Mouse (Mus musculus) olfactory bulb, adult 2 months (tissue): ENCODE results near the gene Izumo4. TPM values are rescaled to one million over a fixed set of nuclear protein-coding genes. Genes with fewer than 3 reads are reported as not detected.

Source experiments
- H3K27ac ChIP-seq: fragments of 200-500 bp; 2 replicates; pipeline ENCODE4 v1.5.1; 2012; ENCODE audit warnings: low read depth, low read length; ENCODE audit not compliant: insufficient read depth
- H3K4me1 ChIP-seq: fragments of 200-500 bp; 2 replicates; pipeline ENCODE4 v1.6.1; 2012; ENCODE audit warnings: low read length; ENCODE audit not compliant: control insufficient read depth, insufficient read depth
- H3K4me3 ChIP-seq: fragments of 200-500 bp; 2 replicates; pipeline ENCODE4 v1.5.1; 2012; ENCODE audit warnings: mild to moderate bottlenecking, low read depth, low read length, moderate library complexity; ENCODE audit not compliant: insufficient read depth
- CTCF ChIP-seq: fragments of 200-500 bp; IDR thresholded peaks from 2 replicates; pipeline ENCODE4 v1.5.1; 2012; ENCODE audit warnings: low read depth, mild to moderate bottlenecking, low read length, moderate library complexity; ENCODE audit not compliant: insufficient read depth
- POLR2A ChIP-seq: fragments of 200-500 bp; IDR thresholded peaks from 2 replicates; pipeline ENCODE4 v1.6.1; 2012; ENCODE audit warnings: mild to moderate bottlenecking, low read depth, low read length, moderate library complexity; ENCODE audit not compliant: insufficient read depth
- WGBS: fragments of 180-500 bp; shearing (Covaris S2); methylation state at CpG from one replicate; pipeline ENCODE4 v1.1.7; 2018; 5-methylcytosine and 5-hydroxymethylcytosine counted together
- polyA plus RNA-seq: library from polyadenylated mRNA; stranded (reverse); fragments of >200 nt; gene quantifications from 2 replicates; pipeline ENCODE4 v1.2.4, GENCODE M21; 2012; ENCODE audit warnings: low replicate concordance; ENCODE audit not compliant: missing spikeins, insufficient read depth, insufficient read length

Gene Izumo4
- polyA plus RNA-seq, 1 experiment: not detected

GRCm38 (mm10) chr10:80754594-80755290, 52.8 kb downstream of the Izumo4 start, which contains the start of gene Dot1l:
TSS of gene Dot1l (plus strand) at chr10:80755206.
- H3K27ac ChIP-seq: peak within 1 kb of the TSS; percentile 69
- TF ChIP-seq POLR2A (no peak; the same call in 1 of the 2 replicates), CTCF (no peak)
- H3K4me3 ChIP-seq: peak within 1 kb of the TSS; percentile 67
- H3K4me1 ChIP-seq: peaks cover 43% of the 10 kb centered on the region
- 2% methylated on average over 52 of the region's 57 CpGs for WGBS

Other genes starting within 250 kb of the Izumo4 start
- not detected in 2 replicates for gene Onecut3, start 207.3 kb upstream of the Izumo4 start, polyA plus RNA-seq
- gene Atp8b3, start 163.1 kb upstream of the Izumo4 start, polyA plus RNA-seq: not detected in 2 replicates
- not detected in 2 replicates for gene Rexo1, start 140.6 kb upstream of the Izumo4 start, polyA plus RNA-seq
- not detected in 2 replicates for gene Klf16, start 124.9 kb upstream of the Izumo4 start, polyA plus RNA-seq
- gene Abhd17a, start 111.8 kb upstream of the Izumo4 start, polyA plus RNA-seq: not detected in 2 replicates
- not detected in 2 replicates for gene Scamp4, start 99.3 kb upstream of the Izumo4 start, polyA plus RNA-seq
- not detected in 2 replicates for gene Adat3, start 99.3 kb upstream of the Izumo4 start, polyA plus RNA-seq
- gene Gm49322, start 96.2 kb upstream of the Izumo4 start, polyA plus RNA-seq: not detected in 2 replicates
- gene Csnk1g2, start 79.3 kb upstream of the Izumo4 start, polyA plus RNA-seq: 431 TPM in 1 of 2 replicates, not detected in the other
- not detected in 2 replicates for gene Btbd2, start 45.1 kb upstream of the Izumo4 start, polyA plus RNA-seq
- gene Mknk2, start 24.1 kb upstream of the Izumo4 start, polyA plus RNA-seq: not detected in 2 replicates
- gene Mob3a, start 207 bp upstream of the Izumo4 start, polyA plus RNA-seq: not detected in 2 replicates
- 105 TPM in 1 of 2 replicates, not detected in the other for gene Ap3d1, start 40.1 kb downstream of the Izumo4 start, polyA plus RNA-seq
- 106 and 235 TPM in 2 replicates for gene Dot1l, start 53.0 kb downstream of the Izumo4 start, polyA plus RNA-seq
- not detected in 2 replicates for gene Sf3a2, start 96.0 kb downstream of the Izumo4 start, polyA plus RNA-seq
- not detected in 2 replicates for gene Plekhj1, start 96.4 kb downstream of the Izumo4 start, polyA plus RNA-seq
- gene Amh, start 103.1 kb downstream of the Izumo4 start, polyA plus RNA-seq: not detected in 2 replicates
- gene Jsrp1, start 111.3 kb downstream of the Izumo4 start, polyA plus RNA-seq: not detected in 2 replicates
- 801 TPM in 1 of 2 replicates, not detected in the other for gene Oaz1, start 124.5 kb downstream of the Izumo4 start, polyA plus RNA-seq
- gene Lingo3, start 141.9 kb downstream of the Izumo4 start, polyA plus RNA-seq: not detected in 2 replicates
- not detected in 2 replicates for gene Lsm7, start 153.0 kb downstream of the Izumo4 start, polyA plus RNA-seq
- gene Sppl2b, start 153.1 kb downstream of the Izumo4 start, polyA plus RNA-seq: not detected in 2 replicates
- gene Tmprss9, start 169.7 kb downstream of the Izumo4 start, polyA plus RNA-seq: not detected in 2 replicates
- not detected in 2 replicates for gene Timm13, start 198.8 kb downstream of the Izumo4 start, polyA plus RNA-seq
- not detected in 2 replicates for gene Lmnb2, start 216.1 kb downstream of the Izumo4 start, polyA plus RNA-seq
- not detected in 2 replicates for gene Gadd45b, start 227.9 kb downstream of the Izumo4 start, polyA plus RNA-seq